Mouse (Mus musculus): ENCODE measurements around the gene Spsb3. TPM values are rescaled to one million over a fixed set of nuclear protein-coding genes. Genes with fewer than 3 reads are reported as not detected.

Spsb3 gene
- polyA plus RNA-seq, 1 experiment from 2014 or later: 38.5 TPM

GRCm38 (mm10) chr17:24892785-24893184 is 6.3 kb downstream of the Spsb3 start:
- no peak for ATAC-seq (ENCODE audit: low FRiP score, low read depth)
- Histone ChIP-seq H3K4me2 (replicated peaks) (no peak overlapping the region), H3K9ac (no peak overlapping the region), H3K27ac (no peak overlapping the region), H3K36me3 (peaks cover 53% of the 10 kb centered on the region), H3K27me3 (no peaks in the 10 kb centered on the region), H3K4me1 (peaks cover 42% of the 10 kb centered on the region), H3K9me3 (no peaks in the 10 kb centered on the region), H3K4me3 (no peak overlapping the region)
- 94% methylated on average over 12 of the region's 12 CpGs for WGBS

GRCm38 (mm10) chr17:24893276-24893675 is 6.8 kb downstream of the Spsb3 start:
- Histone ChIP-seq H3K9ac (0 out of 2 replicates have a peak overlapping the region, but pooled peaks have one; percentile 94), H3K4me2 (replicated peaks) (peak overlapping the region; percentile 100), H3K27me3 (no peaks in the 10 kb centered on the region), H3K4me1 (peaks cover 39% of the 10 kb centered on the region), H3K4me3 (peak overlapping the region; percentile 90), H3K27ac (no peak overlapping the region), H3K9me3 (no peaks in the 10 kb centered on the region), H3K36me3 (peaks cover 58% of the 10 kb centered on the region)
- 90% methylated on average over 2 of the region's 2 CpGs for WGBS
- ATAC-seq (ENCODE audit: low FRiP score, low read depth): no peak

- peak overlapping the region; percentile 90 for H3K4me3 ChIP-seq
- H3K27me3 ChIP-seq: no peaks in the 10 kb centered on the region
- peak overlapping the region; percentile 94 for H3K9ac ChIP-seq
- H3K4me1 ChIP-seq: peaks cover 36% of the 10 kb centered on the region
- H3K9me3 ChIP-seq: no peaks in the 10 kb centered on the region
- peak overlapping the region; percentile 100 for H3K4me2 ChIP-seq (replicated peaks)
- peak overlapping the region; percentile 87 for H3K27ac ChIP-seq
- 10% methylated on average over 31 of the region's 31 CpGs for WGBS
- peaks cover 69% of the 10 kb centered on the region for H3K36me3 ChIP-seq
- ATAC-seq (ENCODE audit: low FRiP score, low read depth): 0 out of 2 replicates have a peak, but pooled peaks have one; percentile 4
Measured at GRCm38 (mm10) chr17:24894061-24894994, 7.9 kb downstream of the Spsb3 start.

GRCm38 (mm10) chr17:24894995-24895547 is 8.6 kb downstream of the Spsb3 start, which contains the start of the genes Eme2 and Mrps34:
Gene Eme2, minus strand, starts transcription at chr17:24895087.
Gene Mrps34, plus strand, starts transcription at chr17:24895116.
- peaks cover 70% of the 10 kb centered on the region for H3K36me3 ChIP-seq
- peak; percentile 60 for ATAC-seq (ENCODE audit: low FRiP score, low read depth)
- peak within 1 kb of the TSS; percentile 94 for H3K9ac ChIP-seq
- H3K9me3 ChIP-seq: no peaks in the 10 kb centered on the region
- H3K27me3 ChIP-seq: no peaks in the 10 kb centered on the region
- H3K27ac ChIP-seq: peak within 1 kb of the TSS; percentile 87
- peak within 1 kb of the TSS; percentile 100 for H3K4me2 ChIP-seq (replicated peaks)
- under 1% methylated on average over 62 of the region's 62 CpGs for WGBS
- H3K4me1 ChIP-seq: peaks cover 36% of the 10 kb centered on the region
- H3K4me3 ChIP-seq: peak within 1 kb of the TSS; percentile 90

- peak overlapping the region; percentile 94 for H3K9ac ChIP-seq
- H3K36me3 ChIP-seq: peaks cover 70% of the 10 kb centered on the region
- H3K4me1 ChIP-seq: peaks cover 36% of the 10 kb centered on the region
- no peaks in the 10 kb centered on the region for H3K27me3 ChIP-seq
- no peaks in the 10 kb centered on the region for H3K9me3 ChIP-seq
- H3K4me2 ChIP-seq (replicated peaks): peak overlapping the region; percentile 100
- peak overlapping the region; percentile 90 for H3K4me3 ChIP-seq
- ATAC-seq (ENCODE audit: low FRiP score, low read depth): no peak
- 15% methylated on average over 23 of the region's 23 CpGs for WGBS
- H3K27ac ChIP-seq: peak overlapping the region; percentile 87
Measured at GRCm38 (mm10) chr17:24895571-24896240, 9.3 kb downstream of the Spsb3 start.

GRCm38 (mm10) chr17:24896241-24896992 is 10.0 kb downstream of the Spsb3 start, which contains the start of gene Nme3:
Gene Nme3, plus strand, starts transcription at chr17:24896500.
- Histone ChIP-seq H3K4me3 (peak within 1 kb of the TSS; percentile 90), H3K36me3 (peaks cover 70% of the 10 kb centered on the region), H3K27me3 (no peaks in the 10 kb centered on the region), H3K27ac (peak within 1 kb of the TSS; percentile 87), H3K9ac (peak within 1 kb of the TSS; percentile 94), H3K4me1 (peaks cover 36% of the 10 kb centered on the region), H3K9me3 (no peaks in the 10 kb centered on the region), H3K4me2 (replicated peaks) (peak within 1 kb of the TSS; percentile 100)
- peak; percentile 52; the same call in 1 of the 2 replicates for ATAC-seq (ENCODE audit: low FRiP score, low read depth)
- WGBS: 2% methylated on average over 50 of the region's 50 CpGs

GRCm38 (mm10) chr17:24896993-24897269 is 10.5 kb downstream of the Spsb3 start:
- H3K9me3 ChIP-seq: no peaks in the 10 kb centered on the region
- peaks cover 70% of the 10 kb centered on the region for H3K36me3 ChIP-seq
- no peaks in the 10 kb centered on the region for H3K27me3 ChIP-seq
- peak overlapping the region; percentile 100 for H3K4me2 ChIP-seq (replicated peaks)
- peaks cover 36% of the 10 kb centered on the region for H3K4me1 ChIP-seq
- ATAC-seq (ENCODE audit: low FRiP score, low read depth): no peak
- H3K4me3 ChIP-seq: peak overlapping the region; percentile 90
- H3K9ac ChIP-seq: peak overlapping the region; percentile 94
- H3K27ac ChIP-seq: peak overlapping the region; percentile 87; the same call in 1 of the 2 replicates
- WGBS: 33% methylated on average over 11 of the region's 11 CpGs

- peak overlapping the region; percentile 94 for H3K9ac ChIP-seq
- H3K27me3 ChIP-seq: no peaks in the 10 kb centered on the region
- H3K9me3 ChIP-seq: no peaks in the 10 kb centered on the region
- whole genome bisulfite sequencing: 78% methylated on average over 4 of the region's 4 CpGs
- peak overlapping the region; percentile 90 for H3K4me3 ChIP-seq
- H3K4me1 ChIP-seq: peaks cover 36% of the 10 kb centered on the region
- peaks cover 70% of the 10 kb centered on the region for H3K36me3 ChIP-seq
- no peak for ATAC-seq (ENCODE audit: low FRiP score, low read depth)
- H3K4me2 ChIP-seq (replicated peaks): peak overlapping the region; percentile 100
- no peak overlapping the region for H3K27ac ChIP-seq
Measured at GRCm38 (mm10) chr17:24897600-24897999, 11.2 kb downstream of the Spsb3 start.

- H3K36me3 ChIP-seq: peaks cover 70% of the 10 kb centered on the region
Measured at GRCm38 (mm10) chr17:24898041-24898854, 11.8 kb downstream of the Spsb3 start.

GRCm38 (mm10) chr17:24899153-24899552 is 12.7 kb downstream of the Spsb3 start:
- Histone ChIP-seq H3K4me3 (no peak overlapping the region), H3K9me3 (no peaks in the 10 kb centered on the region), H3K36me3 (peaks cover 73% of the 10 kb centered on the region), H3K9ac (no peak overlapping the region), H3K4me1 (peaks cover 28% of the 10 kb centered on the region), H3K27me3 (no peaks in the 10 kb centered on the region), H3K4me2 (replicated peaks) (no peak overlapping the region), H3K27ac (no peak overlapping the region)
- no peak for ATAC-seq (ENCODE audit: low FRiP score, low read depth)
- WGBS: 89% methylated on average over 5 of the region's 5 CpGs

More at GRCm38 (mm10) chr17:24898041-24898854, 11.8 kb downstream of the Spsb3 start:
- Histone ChIP-seq H3K9me3 (no peaks in the 10 kb centered on the region), H3K4me2 (replicated peaks) (peak overlapping the region; percentile 100; the same call in 1 of the 2 replicates), H3K27ac (no peak overlapping the region), H3K4me3 (no peak overlapping the region), H3K27me3 (no peaks in the 10 kb centered on the region), H3K9ac (0 out of 2 replicates have a peak overlapping the region, but pooled peaks have one; percentile 94), H3K4me1 (peaks cover 36% of the 10 kb centered on the region)
- 74% methylated on average over 4 of the region's 4 CpGs for WGBS
- ATAC-seq (ENCODE audit: low FRiP score, low read depth): no peak
